Mouse (Mus musculus) C2C12 (cell line): ENCODE results near the gene Lnx1. TPM values are rescaled to one million over a fixed set of nuclear protein-coding genes. Genes with fewer than 3 reads are reported as not detected.

ENCODE experiments used
- H3K27me3 ChIP-seq: one replicate; pipeline ENCODE4 v1.6.1; 2011; ENCODE audit not compliant: control insufficient read depth, insufficient read depth, insufficient read length
- H3K36me3 ChIP-seq: one replicate; pipeline ENCODE4 v1.6.1; 2011; ENCODE audit not compliant: control insufficient read depth, insufficient read depth
- H3K4me3 ChIP-seq: one replicate; pipeline ENCODE4 v1.5.1; 2011; ENCODE audit warnings: mild to moderate bottlenecking, control low read depth; ENCODE audit not compliant: poor library complexity, insufficient read depth, severe bottlenecking
- H3K79me2 ChIP-seq: one replicate; pipeline ENCODE4 v1.6.1; 2011; ENCODE audit not compliant: control insufficient read depth, insufficient read depth
- H3K79me3 ChIP-seq: one replicate; pipeline ENCODE4 v1.6.1; 2011; ENCODE audit warnings: low read depth, control low read depth
- H3ac ChIP-seq: one replicate; pipeline ENCODE3; 2011; ENCODE audit warnings: low read depth; ENCODE audit not compliant: control insufficient read depth, insufficient read length
- CEBPB ChIP-seq: IDR thresholded peaks from one replicate; pipeline ENCODE4 v1.6.1; 2011; ENCODE audit warnings: low read depth, mild to moderate bottlenecking, control low read depth, moderate library complexity
- CTCF ChIP-seq: IDR thresholded peaks from one replicate; pipeline ENCODE4 v1.5.1; 2011; ENCODE audit not compliant: control insufficient read depth, insufficient read depth, insufficient read length
- FOSL1 ChIP-seq: IDR thresholded peaks from one replicate; pipeline ENCODE4 v1.8.0; 2011; ENCODE audit warnings: mild to moderate bottlenecking, low read length; ENCODE audit not compliant: poor library complexity, insufficient read depth, severe bottlenecking
- MAX ChIP-seq: IDR thresholded peaks from one replicate; pipeline ENCODE4 v1.6.1; 2011; ENCODE audit warnings: mild to moderate bottlenecking, control low read depth
- MYOD1 ChIP-seq: IDR thresholded peaks from one replicate; pipeline ENCODE4 v1.6.1; 2011; ENCODE audit warnings: low read depth; ENCODE audit not compliant: control insufficient read depth, insufficient read length
- MYOG ChIP-seq: IDR thresholded peaks from one replicate; pipeline ENCODE4 v1.6.1; 2011; ENCODE audit not compliant: control insufficient read depth, insufficient read length; ENCODE audit errors: extremely low read depth
- USF1 ChIP-seq: IDR thresholded peaks from one replicate; pipeline ENCODE4 v1.6.1; 2011; ENCODE audit warnings: low read depth, mild to moderate bottlenecking, control low read depth, moderate library complexity
- polyA plus RNA-seq: library from polyadenylated mRNA; unstranded; fragments of >200 nt; fragmentation: generic; extraction: Trizol; gene quantifications from one replicate; pipeline ENCODE4 v1.2.1, GENCODE M21; 2012; ENCODE audit warnings: missing spikeins

The Lnx1 gene
- polyA plus RNA-seq, 1 experiment, result 0.02 TPM

- Histone ChIP-seq H3ac (no peak overlapping the region), H3K79me2 (no peaks in the 10 kb centered on the region), H3K27me3 (no peaks in the 10 kb centered on the region), H3K4me3 (no peak overlapping the region), H3K79me3 (no peaks in the 10 kb centered on the region), H3K36me3 (no peaks in the 10 kb centered on the region)
- TF ChIP-seq CEBPB (no peak), MYOG (no peak), USF1 (no peak), FOSL1 (no peak), MYOD1 (no peak), CTCF (no peak), MAX (no peak)
Measured at GRCm38 (mm10) chr5:74733885-74734558, 31.3 kb upstream of the Lnx1 start.

- Histone ChIP-seq H3K79me3 (no peaks in the 10 kb centered on the region), H3ac (no peak overlapping the region), H3K36me3 (no peaks in the 10 kb centered on the region), H3K4me3 (no peak overlapping the region), H3K27me3 (no peaks in the 10 kb centered on the region), H3K79me2 (no peaks in the 10 kb centered on the region)
- TF ChIP-seq CTCF, result no peak
- no peak for TF ChIP-seq FOSL1
- TF ChIP-seq MAX, result no peak
- TF ChIP-seq USF1, result no peak
- TF ChIP-seq CEBPB, result no peak
- TF ChIP-seq MYOG, result no peak
- no peak for TF ChIP-seq MYOD1
Measured at GRCm38 (mm10) chr5:74732613-74733012, 29.9 kb upstream of the Lnx1 start.

DNA sequence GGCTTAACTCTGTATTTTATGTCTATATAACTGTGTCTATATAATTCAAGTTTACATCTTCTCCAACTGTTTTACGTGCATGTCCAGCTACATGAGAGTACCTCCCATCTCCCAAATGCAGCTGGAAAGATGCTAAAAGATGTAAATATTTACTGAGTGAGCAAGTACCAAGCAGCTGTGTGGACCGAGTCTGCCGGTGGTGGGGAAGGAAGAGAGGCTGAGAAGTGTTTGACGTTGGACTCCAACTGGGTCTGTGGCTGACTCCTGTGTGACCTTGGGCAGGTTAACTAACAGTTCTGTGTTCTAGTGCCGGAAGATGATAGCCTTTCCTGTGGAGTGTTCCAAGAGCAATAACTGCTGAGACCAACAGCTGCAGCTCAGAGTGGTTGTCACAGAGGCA is 27.9 kb upstream of the Lnx1 start:
- no peak for TF ChIP-seq FOSL1
- no peak for TF ChIP-seq CTCF
- TF ChIP-seq MYOD1, result no peak
- no peak for TF ChIP-seq MYOG
- no peak for TF ChIP-seq CEBPB
- no peak for TF ChIP-seq USF1
- no peak for TF ChIP-seq MAX
- H3K4me3 ChIP-seq, result no peak overlapping the region
- H3K36me3 ChIP-seq, result no peaks in the 10 kb centered on the region
- H3K79me2 ChIP-seq, result no peaks in the 10 kb centered on the region
- no peaks in the 10 kb centered on the region for H3K27me3 ChIP-seq
- H3K79me3 ChIP-seq, result no peaks in the 10 kb centered on the region
- no peak overlapping the region for H3ac ChIP-seq

- H3K4me3 ChIP-seq, result no peak overlapping the region
- TF ChIP-seq MYOG (no peak), CEBPB (no peak), CTCF (no peak), MAX (no peak), USF1 (no peak), MYOD1 (no peak), FOSL1 (no peak)
- no peaks in the 10 kb centered on the region for H3K27me3 ChIP-seq
Measured at GRCm38 (mm10) chr5:74729567-74729966, 26.9 kb upstream of the Lnx1 start.

GRCm38 (mm10) chr5:74728186-74728585 is 25.5 kb upstream of the Lnx1 start:
- no peaks in the 10 kb centered on the region for H3K36me3 ChIP-seq
- no peak overlapping the region for H3ac ChIP-seq
- no peaks in the 10 kb centered on the region for H3K27me3 ChIP-seq
- no peaks in the 10 kb centered on the region for H3K79me3 ChIP-seq
- no peaks in the 10 kb centered on the region for H3K79me2 ChIP-seq
- TF ChIP-seq USF1 (no peak), FOSL1 (no peak), MYOG (no peak)
- H3K4me3 ChIP-seq, result no peak overlapping the region

More at GRCm38 (mm10) chr5:74729567-74729966, 26.9 kb upstream of the Lnx1 start:
- Histone ChIP-seq H3K36me3 (no peaks in the 10 kb centered on the region), H3K79me2 (no peaks in the 10 kb centered on the region), H3ac (no peak overlapping the region), H3K79me3 (no peaks in the 10 kb centered on the region)

- no peak overlapping the region for H3K4me3 ChIP-seq
- H3K36me3 ChIP-seq, result no peaks in the 10 kb centered on the region
- H3K79me3 ChIP-seq, result no peaks in the 10 kb centered on the region
- H3K79me2 ChIP-seq, result no peaks in the 10 kb centered on the region
- no peak for TF ChIP-seq MAX
- no peaks in the 10 kb centered on the region for H3K27me3 ChIP-seq
- no peak overlapping the region for H3ac ChIP-seq
Measured at GRCm38 (mm10) chr5:74727319-74727718, 24.6 kb upstream of the Lnx1 start.
